Mouse (Mus musculus): Measurements from ENCODE around the gene Atf5.

GRCm38 (mm10) chr7:44854356-44855031 is 38.0 kb upstream of the Atf5 start:
- TF ChIP-seq CTCF (IDR thresholded peaks at IDR 0.05; ENCODE audit: low read depth, low read length) (no peak), POLR2A (IDR thresholded peaks at IDR 0.05; ENCODE audit: borderline replicate concordance, low read depth, low read length) (no peak)

All from bone marrow macrophage, adult 2 months (primary cell).